Mouse (Mus musculus) brain, adult 2 months (tissue): ENCODE measurements around the gene Cds2.
"Not testable (repeated sequence)": the region's sequence is repeated elsewhere in the genome, so short reads cannot be mapped to it uniquely, and the experiment has no call there.

Experiments used
- DNase-seq: peaks from one replicate; pipeline ENCODE4 v3.0.0; 2011; ENCODE audit warnings: low read depth, low spot score

Gene Cds2

DNA sequence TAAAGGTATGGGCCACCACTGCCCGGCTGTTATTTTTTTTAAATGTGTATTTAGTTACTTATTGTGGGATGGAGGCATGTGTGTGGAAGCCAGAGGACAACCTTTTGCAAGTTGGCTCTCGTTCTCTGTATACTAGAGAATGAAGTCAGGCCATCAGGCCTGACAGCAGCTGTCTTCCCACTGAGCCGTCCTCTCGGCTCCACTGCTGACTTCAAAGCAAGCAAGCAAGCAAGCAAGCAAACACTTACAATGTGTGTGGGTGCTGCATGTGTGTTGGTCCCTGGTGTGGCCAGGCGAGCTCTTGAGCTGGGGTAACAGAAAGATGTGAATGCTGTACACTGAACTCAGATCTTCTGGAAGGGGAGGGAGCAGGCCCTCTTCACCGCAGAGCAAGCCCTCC lies 27.9 kb downstream of the Cds2 start:
- DNase-seq, result peak; percentile 45

DNA sequence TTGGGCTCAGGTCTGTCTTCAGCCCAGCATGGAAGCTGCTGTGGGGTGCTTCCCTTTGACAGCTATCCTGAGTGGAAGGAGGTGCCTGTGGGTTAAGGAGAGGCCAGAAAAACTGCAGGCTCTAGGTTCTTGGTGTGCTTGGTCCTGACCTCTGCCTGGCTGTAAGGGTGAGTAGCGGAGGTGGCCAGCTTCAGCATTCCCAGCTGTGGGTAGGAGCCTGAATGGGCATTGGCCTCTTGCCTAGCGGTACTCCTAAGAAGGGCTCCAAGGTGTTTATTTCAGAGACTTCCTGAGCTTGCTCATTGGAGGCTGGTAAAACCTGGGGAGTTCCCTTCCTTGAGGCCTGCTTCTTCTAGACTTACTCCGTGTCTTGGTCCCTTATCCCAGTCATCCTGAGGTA lies 28.3 kb downstream of the Cds2 start:
- peak; percentile 42 for DNase-seq

- DNase-seq, result peak; percentile 92
Observed at GRCm38 (mm10) chr2:132292083-132292482, 29.1 kb downstream of the Cds2 start.

GRCm38 (mm10) chr2:132293694-132294450 lies 30.9 kb downstream of the Cds2 start:
- no peak for DNase-seq

- no peak for DNase-seq
Observed at GRCm38 (mm10) chr2:132298250-132298649, 35.3 kb downstream of the Cds2 start.

DNA sequence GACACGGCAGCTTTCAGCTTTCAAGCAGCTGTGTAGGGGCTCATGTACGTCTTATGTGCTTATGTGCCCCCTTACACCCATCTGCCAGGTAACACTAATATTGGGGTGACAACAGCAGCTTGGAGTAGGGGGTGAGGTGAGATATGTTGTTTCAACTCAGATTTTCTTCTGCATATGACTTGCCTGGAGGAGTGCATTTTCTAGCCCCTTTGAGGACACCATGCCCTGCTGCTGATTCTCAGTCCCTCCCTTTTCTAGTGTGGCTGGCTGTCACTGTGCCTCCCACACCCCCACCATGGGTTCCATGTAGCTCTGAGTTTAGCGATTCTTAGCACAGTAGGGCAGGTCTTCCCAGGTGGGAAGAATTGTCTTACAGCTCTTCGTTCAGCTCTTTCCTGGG lies 38.5 kb downstream of the Cds2 start:
- no peak for DNase-seq

GRCm38 (mm10) chr2:132305165-132305564 lies 42.2 kb downstream of the Cds2 start:
- no peak for DNase-seq

- DNase-seq, result no peak
Observed at GRCm38 (mm10) chr2:132305988-132306387, 43.0 kb downstream of the Cds2 start.

GRCm38 (mm10) chr2:132307213-132307843 lies 44.4 kb downstream of the Cds2 start:
- DNase-seq, result peak; percentile 80

GRCm38 (mm10) chr2:132308829-132309228 lies 45.9 kb downstream of the Cds2 start:
- no peak for DNase-seq

DNA sequence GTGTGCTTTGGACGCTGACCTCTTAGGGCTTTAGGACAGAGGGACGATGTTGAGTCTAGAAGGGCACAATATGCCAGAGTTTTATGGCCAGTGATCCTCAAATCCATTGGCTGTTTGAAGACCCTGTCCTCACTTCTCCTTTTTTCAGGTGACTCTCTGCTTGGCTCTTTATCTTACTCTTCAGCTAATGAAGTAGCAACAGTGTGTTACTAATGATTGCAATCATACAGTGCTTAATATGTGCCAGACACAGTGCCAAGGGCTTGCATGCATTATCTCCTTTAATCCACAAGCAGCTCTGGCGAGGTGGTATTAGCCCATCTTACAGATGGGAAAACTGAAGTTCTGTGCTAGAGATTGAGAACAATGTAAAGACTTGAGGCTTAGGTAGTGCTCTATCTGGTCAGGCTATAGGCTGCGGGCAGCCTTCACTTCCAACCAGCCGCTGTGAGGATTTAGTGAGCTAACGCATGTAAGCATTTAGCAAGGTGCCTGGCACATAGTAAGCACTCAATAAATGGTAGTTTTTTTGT lies 46.5 kb downstream of the Cds2 start:
- DNase-seq, result no peak

DNA sequence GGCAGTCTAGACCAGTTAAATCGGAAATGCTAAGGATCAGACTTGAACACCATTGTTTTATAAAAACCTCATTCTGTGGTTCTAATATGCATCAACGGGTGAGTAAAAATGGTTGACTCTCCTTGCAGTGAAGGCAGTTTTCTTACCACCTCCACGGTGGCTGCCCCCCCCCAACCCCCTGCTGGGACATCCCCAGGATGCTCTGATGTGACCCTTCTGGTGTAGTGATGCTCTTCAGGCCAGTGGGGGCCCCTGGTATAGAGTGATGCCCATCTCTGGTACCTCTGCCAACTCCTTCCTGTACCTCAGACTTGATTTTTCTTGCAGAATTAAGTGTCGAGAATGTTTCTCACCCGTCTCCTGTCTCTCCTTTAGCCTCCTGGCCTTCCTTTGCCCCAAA lies 49.7 kb downstream of the Cds2 start:
- no peak for DNase-seq

GRCm38 (mm10) chr2:132313568-132313967 lies 50.6 kb downstream of the Cds2 start:
- no peak for DNase-seq

- DNase-seq, result not testable (repeated sequence)
Observed at GRCm38 (mm10) chr2:132314057-132314456, 51.1 kb downstream of the Cds2 start.

- peak; percentile 92 for DNase-seq
Observed at GRCm38 (mm10) chr2:132316041-132316808, 53.3 kb downstream of the Cds2 start.

DNA sequence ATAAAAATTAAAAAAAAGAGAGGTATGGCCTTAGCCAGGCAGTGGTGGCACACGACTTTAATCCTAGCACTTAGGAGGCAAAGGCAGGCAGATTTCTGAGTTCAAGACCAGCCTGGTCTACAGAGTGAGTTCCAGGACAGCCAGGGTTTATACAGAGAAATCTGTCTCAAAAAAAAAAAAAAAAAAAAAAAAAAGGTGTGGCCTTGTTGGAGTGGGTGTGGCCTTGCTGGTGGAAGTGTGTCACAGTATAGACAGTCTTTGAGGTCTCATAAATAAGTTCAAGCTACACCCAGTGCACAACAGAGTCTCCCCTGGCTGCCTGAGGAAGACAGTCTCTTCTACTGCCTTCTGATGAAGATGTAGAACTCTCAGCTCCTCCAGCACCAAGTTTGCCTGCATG lies 54.2 kb downstream of the Cds2 start:
- no peak for DNase-seq

DNA sequence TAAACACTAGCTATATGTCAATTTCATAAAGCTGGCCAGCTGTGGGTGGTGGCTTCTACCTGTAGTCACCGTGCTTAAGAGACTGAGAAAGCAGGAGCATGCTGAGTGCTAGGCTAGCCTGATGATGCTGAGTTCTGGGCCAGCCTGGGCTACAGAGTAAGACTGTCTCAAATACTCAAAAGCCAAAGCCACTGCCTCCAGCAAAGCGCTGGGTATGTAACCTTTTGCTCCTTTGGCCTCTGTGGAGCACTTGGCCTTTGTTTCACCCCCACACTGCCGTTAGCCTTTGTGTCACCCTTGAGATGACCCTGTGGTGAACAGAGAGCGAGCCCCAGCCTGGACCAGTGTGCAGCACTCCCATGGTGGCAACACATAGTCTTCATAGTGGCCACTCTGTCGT lies 57.6 kb downstream of the Cds2 start:
- DNase-seq, result no peak

DNA sequence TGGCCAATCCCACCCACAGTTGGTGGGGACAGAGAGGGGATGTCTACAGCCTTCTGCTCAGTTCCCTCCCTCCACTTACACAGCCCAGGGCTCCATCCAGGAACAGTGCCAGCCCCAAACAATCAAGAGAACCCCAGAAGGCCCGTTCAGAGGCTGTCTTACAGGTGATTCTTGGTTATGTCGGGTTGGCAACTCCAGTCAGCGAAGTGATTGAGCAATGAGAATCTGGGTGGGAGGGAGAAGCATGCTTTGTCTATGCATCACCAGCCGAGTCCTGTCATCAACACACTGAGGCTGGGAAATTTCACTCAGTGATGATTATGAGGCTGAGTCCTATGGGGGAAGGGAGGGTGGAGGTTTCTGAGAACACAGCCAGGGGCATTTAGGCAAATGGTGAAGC lies 60.6 kb downstream of the Cds2 start:
- no peak for DNase-seq

GRCm38 (mm10) chr2:132337202-132337601 lies 74.3 kb downstream of the Cds2 start:
- DNase-seq, result no peak

DNA sequence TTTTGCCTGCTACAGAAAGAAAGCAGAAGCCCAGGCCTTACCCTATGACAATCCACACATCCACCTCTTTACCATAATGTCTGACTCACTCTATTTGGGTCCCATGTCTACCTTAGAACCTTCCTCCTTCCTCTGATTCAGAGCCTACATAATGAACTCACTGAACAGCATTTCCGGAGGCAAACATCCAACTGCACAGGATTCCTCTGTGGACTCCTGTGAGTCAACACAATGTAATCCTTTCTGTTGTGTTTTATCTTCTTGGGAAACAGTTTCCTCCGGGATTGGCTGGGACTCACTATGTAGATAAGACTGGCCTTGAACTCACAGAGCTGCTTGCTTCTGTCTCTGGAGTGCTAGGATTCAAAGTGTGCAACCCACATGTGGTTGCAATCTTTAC lies 77.4 kb downstream of the Cds2 start:
- DNase-seq, result peak; percentile 55

GRCm38 (mm10) chr2:132341293-132341692 lies 78.3 kb downstream of the Cds2 start:
- no peak for DNase-seq

DNA sequence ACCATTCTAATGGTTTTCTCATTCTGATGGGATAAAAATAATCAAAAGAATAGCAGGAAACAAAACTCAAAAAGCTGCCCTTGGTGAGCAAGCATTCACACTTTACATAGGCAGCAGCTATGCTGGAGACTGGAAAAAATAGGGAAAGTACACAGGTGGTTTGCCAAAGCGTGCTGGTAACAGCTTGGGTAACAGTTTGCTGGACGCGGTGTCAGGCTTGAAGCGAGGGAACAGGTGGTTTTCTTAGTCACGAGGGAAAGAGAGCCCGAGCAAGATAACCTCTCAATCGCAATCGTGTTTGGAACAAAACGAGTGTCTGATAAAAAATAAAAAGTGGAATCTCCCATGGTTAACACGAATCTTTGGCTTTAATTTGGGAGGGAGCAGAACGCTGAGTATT lies 80.9 kb downstream of the Cds2 start:
- DNase-seq, result peak; percentile 64
